Comparison of ENCODE assay signal across 36 mouse cellular contexts in the genomic region with DNA sequence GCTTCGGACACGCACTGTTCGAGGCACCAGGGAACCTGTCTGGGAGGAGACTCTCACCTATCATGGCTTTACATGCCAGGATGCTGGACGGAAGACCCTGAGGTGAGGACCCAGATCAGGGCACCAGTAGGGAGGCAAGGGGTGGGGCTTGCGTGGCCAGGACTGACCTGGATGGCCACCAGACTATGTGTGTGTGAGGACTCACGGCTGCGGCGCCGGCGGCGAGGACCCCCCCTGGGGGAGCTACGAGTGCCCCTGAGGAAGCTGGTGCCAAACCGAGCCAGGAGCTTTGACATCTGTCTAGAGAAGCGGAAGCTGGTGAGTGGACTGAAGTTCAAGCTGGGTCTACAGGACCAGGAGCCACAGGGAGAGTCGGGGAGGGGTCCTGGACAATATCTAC. TPM values are rescaled to one million over a fixed set of nuclear protein-coding genes. Genes with fewer than 3 reads are reported as not detected.
DNase-seq lines count a peak whose midpoint lies in the region; ATAC-seq and TF ChIP-seq lines count a peak whose summit lies in the region.
"Had no signal": no experiment of that assay in that cellular context is flagged by ENCODE, and none has a peak within 500 bp of the region (broad histone marks: within the 10 kb centered on the region; RNA-seq: fewer than 3 reads in every experiment).

No protein-coding gene starts in this region.

- no peaks in the 10 kb centered on the region for H3K36me3 ChIP-seq in heart, adult 2 months (ENCODE audit: control insufficient read depth, insufficient read depth, low read length)
- peaks cover 38% of the 10 kb centered on the region for H3K36me3 ChIP-seq in liver, postnatal 0 days (replicated peaks; ENCODE audit: insufficient read depth, low read length)
- H3K36me3 ChIP-seq in liver, embryonic 11.5 days (ENCODE audit: control insufficient read depth, insufficient read depth, low read length) = peaks cover 33% of the 10 kb centered on the region
- H3K36me3 ChIP-seq in heart, embryonic 15.5 days = peaks cover 37% of the 10 kb centered on the region
- H3K36me3 ChIP-seq in limb, embryonic 10.5 days = peaks cover 51% of the 10 kb centered on the region

- TF ChIP-seq POLR2A in heart, adult 2 months (IDR thresholded peaks at IDR 0.05; ENCODE audit: insufficient read depth, low read depth, low read length) = no peak

- no peak for ATAC-seq in liver, postnatal 0 days
- no peak for ATAC-seq in liver, embryonic 11.5 days (replicated peaks; ENCODE audit: low FRiP score)
- no peak for ATAC-seq in heart, embryonic 15.5 days (replicated peaks; ENCODE audit: insufficient number of reproducible peaks, insufficient read depth, low FRiP score, low read depth)
- ATAC-seq: forebrain, embryonic 16.5 days; hindbrain, embryonic 16.5 days had no signal

- 61% methylated on average over 15 of the region's 15 CpGs for WGBS in heart, adult 2 months
- 90% methylated on average over 15 of the region's 15 CpGs for WGBS in liver, postnatal 0 days (ENCODE audit: insufficient replicate concordance)
- 85% methylated on average over 15 of the region's 15 CpGs for WGBS in liver, embryonic 11.5 days
- 72% methylated on average over 15 of the region's 15 CpGs for WGBS in heart, embryonic 15.5 days
- WGBS in limb, embryonic 10.5 days = 92% methylated on average over 15 of the region's 15 CpGs

- H3K27ac ChIP-seq in heart, adult 2 months = peak overlapping the region; percentile 84
- no peak overlapping the region for H3K27ac ChIP-seq in liver, postnatal 0 days (ENCODE audit: low read depth)
- H3K27ac ChIP-seq in liver, embryonic 11.5 days (ENCODE audit: low read depth, low read length) = no peak overlapping the region
- peak overlapping the region; percentile 99 for H3K27ac ChIP-seq in heart, embryonic 15.5 days
- no peak overlapping the region for H3K27ac ChIP-seq in limb, embryonic 10.5 days
- no peak overlapping the region for H3K27ac ChIP-seq in left cerebral cortex, adult 2 months
- H3K27ac ChIP-seq: embryonic facial prominence, embryonic 13.5 days; forebrain, embryonic 10.5 days; hindbrain, embryonic 10.5 days; layer of hippocampus, adult 2 months; neural tube, embryonic 13.5 days; stomach, postnatal 0 days had no signal

- peak overlapping the region; percentile 70 for H3K9ac ChIP-seq in heart, adult 2 months (ENCODE audit: low read depth, low read length)
- H3K9ac ChIP-seq in liver, postnatal 0 days (replicated peaks) = no peak overlapping the region
- H3K9ac ChIP-seq in liver, embryonic 11.5 days (ENCODE audit: low read depth, low read length) = no peak overlapping the region
- peak overlapping the region; percentile 48; the same call in 1 of the 2 replicates for H3K9ac ChIP-seq in heart, embryonic 15.5 days
- H3K9ac ChIP-seq: embryonic facial prominence, embryonic 13.5 days; neural tube, embryonic 13.5 days had no signal

- H3K4me1 ChIP-seq in heart, adult 2 months (ENCODE audit: control insufficient read depth, insufficient read depth, low read length) = peaks cover 8% of the 10 kb centered on the region
- H3K4me1 ChIP-seq in liver, postnatal 0 days (ENCODE audit: insufficient read depth) = peaks cover 11% of the 10 kb centered on the region
- peaks cover 10% of the 10 kb centered on the region for H3K4me1 ChIP-seq in liver, embryonic 11.5 days (replicated peaks; ENCODE audit: control insufficient read depth, insufficient read depth, low read length)
- H3K4me1 ChIP-seq in heart, embryonic 15.5 days (replicated peaks) = peaks cover 52% of the 10 kb centered on the region
- peaks cover 18% of the 10 kb centered on the region for H3K4me1 ChIP-seq in limb, embryonic 10.5 days

- intact Hi-C loops in heart, adult 2 months (cut with DNase I) = no loop called here
- intact Hi-C loops in heart, postnatal 36 days (cut with DNase I) = no loop called here
- intact Hi-C loops in left cerebral cortex, adult 2 months (cut with DNase I) = no loop called here
- intact Hi-C loops in left cerebral cortex, postnatal 14 days (cut with DNase I) = no loop called here

- no peak for TF ChIP-seq CTCF in heart, adult 2 months (IDR thresholded peaks at IDR 0.05)
- TF ChIP-seq CTCF in liver, postnatal 0 days (IDR thresholded peaks at IDR 0.05; ENCODE audit: low read depth) = no peak
- no peak for TF ChIP-seq CTCF in left cerebral cortex, adult 2 months (IDR thresholded peaks at IDR 0.05)

- peak in 1 of 2 experiments; percentile 33 for DNase-seq in heart, adult 2 months
- DNase-seq in heart, postnatal 36 days = no peak
- DNase-seq in liver, postnatal 0 days = peak; percentile 13
- DNase-seq in liver, embryonic 11.5 days (ENCODE audit: low spot score) = no peak
- peak; percentile 31 for DNase-seq in limb, embryonic 10.5 days (ENCODE audit: low spot score)
- DNase-seq in left cerebral cortex, adult 2 months (ENCODE audit: extremely low spot score in 1 of 2, low spot score in 2 of 2) = no peak
- DNase-seq in left cerebral cortex, postnatal 14 days (ENCODE audit: low spot score in 2 of 2) = no peak
- DNase-seq: adrenal gland, adult 8-10 months; B cell, adult 2 months; cerebellum, adult 2 months; gastrocnemius, postnatal 10 days; kidney, adult 2 months; kidney, postnatal 36 days; lung, postnatal 36 days; right cerebral cortex, postnatal 4 days had no signal

- TF ChIP-seq EP300 in heart, adult 2 months (IDR thresholded peaks at IDR 0.05; ENCODE audit: insufficient read depth, low read depth, low read length) = no peak
- no peak for TF ChIP-seq EP300 in liver, postnatal 0 days (IDR thresholded peaks at IDR 0.05; ENCODE audit: low read depth)

- H3K79me2 ChIP-seq in heart, adult 2 months (replicated peaks; ENCODE audit: control insufficient read depth, insufficient read depth, low read length) = no peaks in the 10 kb centered on the region

- H3K4me3 ChIP-seq in heart, adult 2 months = peak overlapping the region; percentile 47; the same call in 1 of the 2 replicates
- H3K4me3 ChIP-seq in liver, postnatal 0 days (ENCODE audit: low read depth, low read length) = no peak overlapping the region
- no peak overlapping the region for H3K4me3 ChIP-seq in liver, embryonic 11.5 days (ENCODE audit: low read depth, low read length)
- H3K4me3 ChIP-seq in heart, embryonic 15.5 days = peak overlapping the region; percentile 29
- no peak overlapping the region; the same call in 1 of the 2 replicates for H3K4me3 ChIP-seq in limb, embryonic 10.5 days
- no peak overlapping the region for H3K4me3 ChIP-seq in left cerebral cortex, adult 2 months
- H3K4me3 ChIP-seq: embryonic facial prominence, embryonic 13.5 days; forebrain, embryonic 10.5 days; hindbrain, embryonic 10.5 days; layer of hippocampus, adult 2 months; neural tube, embryonic 13.5 days had no signal

- H3K27me3 ChIP-seq in heart, adult 2 months (ENCODE audit: control insufficient read depth, insufficient read depth, low read length) = no peaks in the 10 kb centered on the region
- H3K27me3 ChIP-seq in liver, postnatal 0 days (ENCODE audit: insufficient read depth, low read length) = no peaks in the 10 kb centered on the region
- no peaks in the 10 kb centered on the region; the same call in 1 of the 2 replicates for H3K27me3 ChIP-seq in liver, embryonic 11.5 days (replicated peaks; ENCODE audit: control insufficient read depth, insufficient read depth, low read length)
- no peaks in the 10 kb centered on the region for H3K27me3 ChIP-seq in heart, embryonic 15.5 days
- H3K27me3 ChIP-seq in limb, embryonic 10.5 days (ENCODE audit: low read depth, poor library complexity, severe bottlenecking) = no peaks in the 10 kb centered on the region
- H3K27me3 ChIP-seq: embryonic facial prominence, embryonic 13.5 days; neural tube, embryonic 13.5 days had no signal

- H3K9me3 ChIP-seq in liver, postnatal 0 days (ENCODE audit: low read length) = no peaks in the 10 kb centered on the region
- no peaks in the 10 kb centered on the region for H3K9me3 ChIP-seq in liver, embryonic 11.5 days (ENCODE audit: control insufficient read depth, low read length)
- no peaks in the 10 kb centered on the region for H3K9me3 ChIP-seq in heart, embryonic 15.5 days (replicated peaks)
- no peaks in the 10 kb centered on the region for H3K9me3 ChIP-seq in limb, embryonic 10.5 days (replicated peaks)
- H3K9me3 ChIP-seq: embryonic facial prominence, embryonic 13.5 days; forebrain, embryonic 10.5 days; hindbrain, embryonic 10.5 days; neural tube, embryonic 13.5 days had no signal

- no peak overlapping the region for H3K4me2 ChIP-seq in liver, postnatal 0 days (ENCODE audit: low read depth, low read length)
- no peak overlapping the region for H3K4me2 ChIP-seq in liver, embryonic 11.5 days
- peak overlapping the region; percentile 58 for H3K4me2 ChIP-seq in heart, embryonic 15.5 days
- H3K4me2 ChIP-seq: embryonic facial prominence, embryonic 13.5 days; midbrain, embryonic 11.5 days; neural tube, embryonic 13.5 days had no signal

RNA-seq across cellular contexts. Expression of a gene that starts 1.2 kb away (rescaled TPM):
- 100 to 1,000 TPM; 193 to 236 TPM for total RNA-seq in heart, adult 2 months (2021)
- 432 and 597 TPM in 2 replicates for polyA plus RNA-seq in heart, adult 2 months (2012; rRNA removed)
- total RNA-seq in heart, postnatal 36 days (2021) = 100 to 1,000 TPM; 174 to 196 TPM
- 0.36 and 0.74 TPM in 2 replicates for polyA plus RNA-seq in liver, postnatal 0 days (2015; fragmentation: Nextera tagmentation; extraction: Ambion mirVana)
- 2.8 and 4.1 TPM in 2 replicates for polyA plus RNA-seq in liver, embryonic 11.5 days (2014; fragmentation: Nextera tagmentation; extraction: Ambion mirVana)
- 72.2 and 80.1 TPM in 2 replicates for polyA plus RNA-seq in heart, embryonic 15.5 days (2015; fragmentation: Nextera tagmentation; extraction: Ambion mirVana)
- polyA plus RNA-seq in limb, embryonic 10.5 days (2016; fragmentation: Nextera tagmentation; extraction: Ambion mirVana) = 5.0 and 7.6 TPM in 2 replicates
- total RNA-seq in left cerebral cortex, adult 2 months (2021) = 1 to 10 TPM; 4.8 to 5.9 TPM
- 1 to 10 TPM; 3.2 to 3.5 TPM for total RNA-seq in left cerebral cortex, postnatal 14 days (2021)

RNA-seq across cellular contexts. Expression of a gene that starts 3.9 kb away (rescaled TPM):
- 1 to 10 TPM; 1.0 to 1.7 TPM for total RNA-seq in heart, adult 2 months (2021)
- 11.0 TPM in 2 replicates for polyA plus RNA-seq in heart, adult 2 months (2012; rRNA removed)
- total RNA-seq in heart, postnatal 36 days (2021) = 1 to 10 TPM; 1.3 to 1.4 TPM
- polyA plus RNA-seq in liver, postnatal 0 days (2015; fragmentation: Nextera tagmentation; extraction: Ambion mirVana) = 0.26 and 0.49 TPM in 2 replicates
- 1.6 and 2.4 TPM in 2 replicates for polyA plus RNA-seq in liver, embryonic 11.5 days (2014; fragmentation: Nextera tagmentation; extraction: Ambion mirVana)
- polyA plus RNA-seq in heart, embryonic 15.5 days (2015; fragmentation: Nextera tagmentation; extraction: Ambion mirVana) = 4.5 and 5.4 TPM in 2 replicates
- polyA plus RNA-seq in limb, embryonic 10.5 days (2016; fragmentation: Nextera tagmentation; extraction: Ambion mirVana) = 3.5 and 4.6 TPM in 2 replicates
- total RNA-seq in left cerebral cortex, adult 2 months (2021) = 1 to 10 TPM; 1.8 TPM
- total RNA-seq in left cerebral cortex, postnatal 14 days (2021) = 1 to 10 TPM; 1.2 to 1.6 TPM

RNA-seq across cellular contexts. Expression of a gene that starts 4.0 kb away (rescaled TPM):
- 100 to 1,000 TPM; 136 to 149 TPM for total RNA-seq in heart, adult 2 months (2021)
- 46.4 and 61.9 TPM in 2 replicates for polyA plus RNA-seq in heart, adult 2 months (2012; rRNA removed)
- 100 to 1,000 TPM; 126 to 140 TPM for total RNA-seq in heart, postnatal 36 days (2021)
- polyA plus RNA-seq in liver, postnatal 0 days (2015; fragmentation: Nextera tagmentation; extraction: Ambion mirVana) = 22.0 and 23.0 TPM in 2 replicates
- polyA plus RNA-seq in liver, embryonic 11.5 days (2014; fragmentation: Nextera tagmentation; extraction: Ambion mirVana) = 30.8 and 32.3 TPM in 2 replicates
- 53.0 and 55.9 TPM in 2 replicates for polyA plus RNA-seq in heart, embryonic 15.5 days (2015; fragmentation: Nextera tagmentation; extraction: Ambion mirVana)
- polyA plus RNA-seq in limb, embryonic 10.5 days (2016; fragmentation: Nextera tagmentation; extraction: Ambion mirVana) = 32.4 and 36.0 TPM in 2 replicates
- 10 to 100 TPM in 1 of 2 experiments, 1 to 10 TPM in 1; 8.3 to 10.2 TPM for total RNA-seq in left cerebral cortex, adult 2 months (2021)
- total RNA-seq in left cerebral cortex, postnatal 14 days (2021) = 10 to 100 TPM in 1 of 2 experiments, 1 to 10 TPM in 1; 8.5 to 10.3 TPM

RNA-seq across cellular contexts. Expression of a gene that starts 8.3 kb away (rescaled TPM):
- total RNA-seq in heart, adult 2 months (2021) = 1,000 to 10,000 TPM; 1,031 to 1,231 TPM
- 1,078 and 1,145 TPM in 2 replicates for polyA plus RNA-seq in heart, adult 2 months (2012; rRNA removed)
- 1,000 to 10,000 TPM; 1,111 to 1,164 TPM for total RNA-seq in heart, postnatal 36 days (2021)
- 171 and 172 TPM in 2 replicates for polyA plus RNA-seq in liver, postnatal 0 days (2015; fragmentation: Nextera tagmentation; extraction: Ambion mirVana)
- 232 and 234 TPM in 2 replicates for polyA plus RNA-seq in liver, embryonic 11.5 days (2014; fragmentation: Nextera tagmentation; extraction: Ambion mirVana)
- polyA plus RNA-seq in heart, embryonic 15.5 days (2015; fragmentation: Nextera tagmentation; extraction: Ambion mirVana) = 513 and 534 TPM in 2 replicates
- 220 and 221 TPM in 2 replicates for polyA plus RNA-seq in limb, embryonic 10.5 days (2016; fragmentation: Nextera tagmentation; extraction: Ambion mirVana)
- total RNA-seq in left cerebral cortex, adult 2 months (2021) = 100 to 1,000 TPM; 242 to 257 TPM
- 100 to 1,000 TPM; 227 to 231 TPM for total RNA-seq in left cerebral cortex, postnatal 14 days (2021)

RNA-seq across cellular contexts. Expression of a gene that starts 11.8 kb away (rescaled TPM):
- not detected for total RNA-seq in heart, adult 2 months (2021)
- 0.14 TPM in 1 of 2 replicates, not detected in the other for polyA plus RNA-seq in heart, adult 2 months (2012; rRNA removed)
- not detected for total RNA-seq in heart, postnatal 36 days (2021)
- not detected in 2 replicates for polyA plus RNA-seq in liver, postnatal 0 days (2015; fragmentation: Nextera tagmentation; extraction: Ambion mirVana)
- polyA plus RNA-seq in liver, embryonic 11.5 days (2014; fragmentation: Nextera tagmentation; extraction: Ambion mirVana) = 1.8 TPM in 2 replicates
- polyA plus RNA-seq in heart, embryonic 15.5 days (2015; fragmentation: Nextera tagmentation; extraction: Ambion mirVana) = not detected in 2 replicates
- polyA plus RNA-seq in limb, embryonic 10.5 days (2016; fragmentation: Nextera tagmentation; extraction: Ambion mirVana) = 0.10 TPM in 1 of 2 replicates, not detected in the other
- total RNA-seq in left cerebral cortex, adult 2 months (2021) = not detected
- not detected for total RNA-seq in left cerebral cortex, postnatal 14 days (2021)
- total RNA-seq: adrenal gland, adult 8-10 months; common myeloid progenitor, adult 5-6 weeks; ES-E14; gastrocnemius, postnatal 10 days; layer of hippocampus, adult 2 months; layer of hippocampus, postnatal 14 days; left cerebral cortex, adult 8-10 months; liver, adult 2 months; megakaryocyte, adult 5-6 weeks; midbrain, postnatal 0 days had no signal
- polyA plus RNA-seq: embryonic facial prominence, embryonic 13.5 days; forebrain, embryonic 10.5 days; forebrain, embryonic 16.5 days; gonadal fat pad, adult 2 months; liver, adult 2 months; liver, embryonic 16.5 days; midbrain, embryonic 11.5 days; midbrain, postnatal 0 days; neural tube, embryonic 13.5 days; spleen, adult 2 months; stomach, postnatal 0 days; thymus, postnatal 0 days had no signal

Comparison
In these comparisons a context has a peak if more than half of its experiments do, and no peak if none do; other contexts are left out.
1. DNase-seq: peak in liver, postnatal 0 days (single experiment) and limb, embryonic 10.5 days (single experiment); none in heart, postnatal 36 days (0 of 2), liver, embryonic 11.5 days (single experiment), left cerebral cortex, adult 2 months (0 of 2) and left cerebral cortex, postnatal 14 days (0 of 2).
2. H3K27ac ChIP-seq: peak in heart, adult 2 months (single experiment) and heart, embryonic 15.5 days (single experiment); none in liver, postnatal 0 days (single experiment), liver, embryonic 11.5 days (single experiment), limb, embryonic 10.5 days (single experiment) and left cerebral cortex, adult 2 months (single experiment).
3. H3K4me3 ChIP-seq: peak in heart, adult 2 months (single experiment) and heart, embryonic 15.5 days (single experiment); none in liver, postnatal 0 days (single experiment), liver, embryonic 11.5 days (single experiment), limb, embryonic 10.5 days (single experiment) and left cerebral cortex, adult 2 months (single experiment).
4. H3K9ac ChIP-seq: peak in heart, adult 2 months (single experiment) and heart, embryonic 15.5 days (single experiment); none in liver, postnatal 0 days (single experiment) and liver, embryonic 11.5 days (single experiment).